Mouse (Mus musculus) ES-Bruce4 (cell line): ENCODE measurements around the gene Terb2. TPM values are rescaled to one million over a fixed set of nuclear protein-coding genes. Genes with fewer than 3 reads are reported as not detected.

Source experiments
- H3K27ac ChIP-seq: 2 replicates; pipeline ENCODE4 v1.5.1; 2012; ENCODE audit warnings: low read length, inconsistent platforms; ENCODE audit not compliant: insufficient read depth
- H3K27me3 ChIP-seq: 2 replicates; pipeline ENCODE4 v1.6.1; 2012; ENCODE audit warnings: mild to moderate bottlenecking, low read length, inconsistent platforms; ENCODE audit not compliant: control insufficient read depth, poor library complexity, insufficient read depth, severe bottlenecking
- H3K36me3 ChIP-seq: 2 replicates; pipeline ENCODE4 v1.6.1; 2012; ENCODE audit warnings: inconsistent platforms, mild to moderate bottlenecking, low read length, moderate library complexity; ENCODE audit not compliant: control insufficient read depth, poor library complexity, insufficient read depth, severe bottlenecking
- H3K4me1 ChIP-seq: one replicate; pipeline ENCODE4 v1.8.1; 2011; ENCODE audit warnings: low read length; ENCODE audit not compliant: control insufficient read depth, insufficient read depth
- H3K4me3 ChIP-seq: 2 replicates; pipeline ENCODE4 v1.5.1; 2011; ENCODE audit warnings: low read depth, mild to moderate bottlenecking, low read length
- H3K9ac ChIP-seq: 2 replicates; pipeline ENCODE4 v1.6.1; 2012; ENCODE audit warnings: low read depth, mild to moderate bottlenecking, inconsistent platforms; ENCODE audit not compliant: poor library complexity, severe bottlenecking
- H3K9me3 ChIP-seq: replicated peaks from 2 replicates; pipeline ENCODE4 v1.6.1; 2012; ENCODE audit warnings: mild to moderate bottlenecking, low read length, inconsistent platforms; ENCODE audit not compliant: control insufficient read depth, poor library complexity, insufficient read depth, severe bottlenecking
- CTCF ChIP-seq: IDR thresholded peaks from one replicate; pipeline ENCODE4 v1.8.1; 2011; ENCODE audit warnings: low read depth, low read length
- EP300 ChIP-seq: IDR thresholded peaks from 2 replicates; pipeline ENCODE4 v1.6.1; 2011; ENCODE audit warnings: low read depth, low read length; ENCODE audit not compliant: insufficient read depth
- POLR2A ChIP-seq: IDR thresholded peaks from one replicate; pipeline ENCODE4 v1.8.1; 2011; ENCODE audit warnings: low read length; ENCODE audit not compliant: insufficient read depth
- polyA plus RNA-seq: library from polyadenylated mRNA; stranded (reverse); fragments of >200 nt; gene quantifications from 2 replicates; pipeline ENCODE4 v1.2.4, GENCODE M21; 2011; ENCODE audit warnings: low read depth; ENCODE audit not compliant: missing spikeins, insufficient read depth, insufficient read length

Gene Terb2
- polyA plus RNA-seq, 1 experiment = 0.60 TPM

DNA sequence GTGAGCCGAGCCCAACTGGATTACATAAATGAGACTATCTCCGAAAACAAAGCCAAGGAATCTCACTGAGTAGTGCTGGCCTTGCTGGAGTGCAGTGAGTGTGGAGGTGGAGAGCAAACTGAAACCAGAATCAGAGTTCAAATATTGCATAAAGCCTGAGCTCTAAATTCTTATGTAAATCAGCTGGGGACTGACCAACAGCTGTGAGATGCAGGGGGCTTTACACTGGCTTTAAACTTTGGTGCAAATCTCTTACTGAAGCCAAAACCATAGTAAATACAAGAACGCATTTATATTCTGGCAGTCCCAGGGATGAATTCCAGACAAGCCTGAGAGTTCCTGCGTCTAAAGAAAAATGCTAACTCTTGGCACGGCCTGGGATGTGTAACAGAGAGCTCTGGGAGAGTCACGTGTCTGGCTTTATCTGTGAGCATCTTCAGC, 27.7 kb upstream of the Terb2 start:
- H3K4me1 ChIP-seq = peaks cover 2% of the 10 kb centered on the region
- no peaks in the 10 kb centered on the region for H3K36me3 ChIP-seq
- no peak overlapping the region for H3K4me3 ChIP-seq
- no peaks in the 10 kb centered on the region for H3K27me3 ChIP-seq
- no peak overlapping the region for H3K27ac ChIP-seq
- no peak overlapping the region for H3K9ac ChIP-seq
- H3K9me3 ChIP-seq = no peaks in the 10 kb centered on the region
- TF ChIP-seq EP300 = no peak
- TF ChIP-seq CTCF = no peak
- no peak for TF ChIP-seq POLR2A

DNA sequence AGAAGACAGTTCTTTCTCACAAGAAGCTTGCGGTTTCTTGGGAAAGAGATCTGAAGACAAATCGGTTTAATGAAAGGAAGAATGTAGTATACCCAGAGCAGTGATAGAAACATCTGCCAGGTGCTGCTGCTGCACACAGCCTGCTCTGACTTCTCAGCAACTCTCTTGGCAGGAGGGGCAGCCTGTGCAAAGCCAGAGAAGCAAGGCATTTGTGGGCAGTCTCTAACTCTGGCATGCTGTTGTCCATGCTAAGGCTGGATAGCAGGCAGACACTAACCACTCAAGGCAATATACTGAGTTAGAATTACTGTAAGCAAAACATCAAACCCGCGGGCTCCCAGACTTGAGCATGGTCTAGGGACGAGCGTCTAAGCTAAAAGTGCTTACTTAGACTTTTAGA, 26.4 kb upstream of the Terb2 start:
- Histone ChIP-seq H3K4me3 (no peak overlapping the region), H3K4me1 (peaks cover 4% of the 10 kb centered on the region), H3K36me3 (no peaks in the 10 kb centered on the region), H3K9ac (no peak overlapping the region), H3K9me3 (no peaks in the 10 kb centered on the region), H3K27ac (no peak overlapping the region), H3K27me3 (no peaks in the 10 kb centered on the region)
- TF ChIP-seq CTCF (no peak), EP300 (no peak), POLR2A (no peak)

- H3K9me3 ChIP-seq = no peaks in the 10 kb centered on the region
- peak; percentile 85 for TF ChIP-seq CTCF
- TF ChIP-seq EP300 = no peak
- H3K27ac ChIP-seq = no peak within 1 kb of the TSS
- no peaks in the 10 kb centered on the region for H3K36me3 ChIP-seq
- no peak within 1 kb of the TSS for H3K4me3 ChIP-seq
- H3K9ac ChIP-seq = no peak within 1 kb of the TSS
- H3K4me1 ChIP-seq = peaks cover 4% of the 10 kb centered on the region
- no peaks in the 10 kb centered on the region for H3K27me3 ChIP-seq
Observed at GRCm38 (mm10) chr2:122160680-122161079, 25.4 kb upstream of the Terb2 start, which contains the start of gene Trim69. Gene Trim69, plus strand, starts transcription at chr2:122160700.

- Histone ChIP-seq H3K9me3 (no peaks in the 10 kb centered on the region), H3K27ac (no peak overlapping the region), H3K4me3 (no peak overlapping the region), H3K36me3 (no peaks in the 10 kb centered on the region), H3K4me1 (peaks cover 4% of the 10 kb centered on the region), H3K27me3 (no peaks in the 10 kb centered on the region), H3K9ac (no peak overlapping the region)
- no peak for TF ChIP-seq POLR2A
- no peak for TF ChIP-seq EP300
- TF ChIP-seq CTCF = no peak
Observed at GRCm38 (mm10) chr2:122161542-122161941, 24.5 kb upstream of the Terb2 start.

GRCm38 (mm10) chr2:122162529-122162928, 23.5 kb upstream of the Terb2 start:
- no peaks in the 10 kb centered on the region for H3K9me3 ChIP-seq
- H3K27me3 ChIP-seq = no peaks in the 10 kb centered on the region
- no peaks in the 10 kb centered on the region for H3K36me3 ChIP-seq
- TF ChIP-seq EP300 = no peak
- TF ChIP-seq CTCF = no peak
- TF ChIP-seq POLR2A = no peak
- peaks cover 4% of the 10 kb centered on the region for H3K4me1 ChIP-seq
- H3K4me3 ChIP-seq = no peak overlapping the region
- no peak overlapping the region for H3K9ac ChIP-seq
- no peak overlapping the region for H3K27ac ChIP-seq

- TF ChIP-seq POLR2A (no peak), EP300 (no peak), CTCF (no peak)
- Histone ChIP-seq H3K9me3 (no peaks in the 10 kb centered on the region), H3K4me1 (peaks cover 4% of the 10 kb centered on the region), H3K27me3 (no peaks in the 10 kb centered on the region), H3K9ac (no peak overlapping the region), H3K36me3 (no peaks in the 10 kb centered on the region), H3K4me3 (no peak overlapping the region), H3K27ac (no peak overlapping the region)
Observed at GRCm38 (mm10) chr2:122163430-122164195, 22.5 kb upstream of the Terb2 start.
